Comparison of ENCODE assay signal across 15 mouse cellular contexts in genomic region chr11:61859316-61859715, GRCm38 (mm10). TPM values are rescaled to one million over a fixed set of nuclear protein-coding genes. Genes with fewer than 3 reads are reported as not detected.
DNase-seq lines count a peak whose midpoint lies in the region.
"Had no signal": no experiment of that assay in that cellular context is flagged by ENCODE, and none has a peak within 500 bp of the region (broad histone marks: within the 10 kb centered on the region; RNA-seq: fewer than 3 reads in every experiment).

No protein-coding gene starts in this region.

- intact Hi-C loops in heart, postnatal 36 days (cut with DNase I) = no loop called here

- DNase-seq in heart, adult 11 months = peak; percentile 53
- no peak for DNase-seq in heart, postnatal 36 days
- DNase-seq in 3T3-L1 (ENCODE audit: low read depth, low spot score) (peak; percentile 58), NIH3T3 (ENCODE audit: low read depth) (peak; percentile 58)
- no peak for DNase-seq in urinary bladder, adult 18-20 months (ENCODE audit: low spot score in 2 of 2)
- DNase-seq in left cerebral cortex, adult 8-10 months (ENCODE audit: low spot score in 2 of 2) = no peak
- DNase-seq: cerebellum, adult 18-20 months; cerebellum, adult 9-10 months; cerebellum, postnatal 14 days; forebrain, postnatal 0 days; gastrocnemius, adult 2 months; gastrocnemius, postnatal 14 days; heart, adult 18-20 months; heart, postnatal 10 days; heart, postnatal 4 days had no signal

RNA-seq across cellular contexts. Expression of gene Ulk2, which starts 4.4 kb away (rescaled TPM):
- 10 to 100 TPM; 51.0 to 55.7 TPM for total RNA-seq in heart, postnatal 36 days (2021)
- 10 to 100 TPM; 71.9 to 76.5 (median 75.6) TPM for total RNA-seq in left cerebral cortex, adult 8-10 months (2022)

Comparison
In these comparisons a context has a peak if more than half of its experiments do, and no peak if none do; other contexts are left out.
1. DNase-seq: peak in heart, adult 11 months (single experiment), 3T3-L1 (single experiment) and NIH3T3 (single experiment); none in heart, postnatal 36 days (0 of 2), urinary bladder, adult 18-20 months (0 of 2) and left cerebral cortex, adult 8-10 months (0 of 2).